ENCODE assay signal across 18 mouse cellular contexts in the genomic region with DNA sequence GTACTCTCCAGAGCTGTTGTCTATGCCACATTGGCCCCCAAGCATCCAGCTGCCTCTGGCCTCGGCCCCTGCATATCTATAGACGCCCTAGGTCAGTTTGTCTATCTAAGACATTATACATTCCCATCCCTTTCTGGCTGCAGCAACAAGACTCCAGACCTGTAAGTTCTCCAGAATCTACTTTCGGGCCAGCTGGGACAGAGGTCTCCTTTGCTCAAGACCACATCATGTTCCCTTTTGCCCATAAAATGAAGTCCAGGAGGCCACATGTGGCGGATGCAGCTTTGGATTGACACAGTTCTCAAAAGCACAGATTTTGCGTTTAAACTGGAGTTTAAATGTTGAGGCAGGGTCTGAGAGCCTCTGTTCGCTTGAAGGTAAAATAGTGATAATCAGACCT. TPM values are rescaled to one million over a fixed set of nuclear protein-coding genes. Genes with fewer than 3 reads are reported as not detected.
"Had no signal": no experiment of that assay in that cellular context is flagged by ENCODE, and none has a peak within 500 bp of the region (broad histone marks: within the 10 kb centered on the region; RNA-seq: fewer than 3 reads in every experiment).

No protein-coding gene starts in this region.

- H3K4me2 ChIP-seq: liver, embryonic 13.5 days; liver, embryonic 15.5 days; lung, embryonic 15.5 days; midbrain, embryonic 11.5 days; midbrain, embryonic 13.5 days; midbrain, embryonic 15.5 days; neural tube, embryonic 13.5 days; neural tube, embryonic 15.5 days had no signal

- H3K4me3 ChIP-seq: liver, embryonic 13.5 days; liver, embryonic 15.5 days; lung, embryonic 15.5 days; megakaryocyte, embryonic 14.5 days; midbrain, embryonic 13.5 days; midbrain, embryonic 15.5 days; neural tube, embryonic 13.5 days; neural tube, embryonic 15.5 days had no signal

- DNase-seq: liver, embryonic 13.5 days; liver, postnatal 0 days; lung, adult 2 months; right cerebral cortex, postnatal 25 days; right cerebral cortex, postnatal 4 days; spleen, adult 18-20 months; thymus, adult 2 months; thymus, postnatal 25 days had no signal

- H3K36me3 ChIP-seq: liver, embryonic 13.5 days; liver, embryonic 15.5 days; lung, embryonic 15.5 days; midbrain, embryonic 13.5 days; midbrain, embryonic 15.5 days; neural tube, embryonic 13.5 days; neural tube, embryonic 15.5 days had no signal

- H3K27me3 ChIP-seq: lung, embryonic 15.5 days had no signal

RNA-seq across cellular contexts. Expression of gene Hsd11b2, which starts 4.4 kb away (rescaled TPM):
- total RNA-seq: monocyte, adult 5-6 weeks had no signal
- polyA plus RNA-seq: macrophage had no signal
